Mouse (Mus musculus) urinary bladder, postnatal 14 days (tissue): ENCODE results near the gene Gse1.

Source experiments
- DNase-seq: peaks from one replicate; pipeline ENCODE4 v3.0.0; 2021; ENCODE audit warnings: low spot score

Gene Gse1

DNA sequence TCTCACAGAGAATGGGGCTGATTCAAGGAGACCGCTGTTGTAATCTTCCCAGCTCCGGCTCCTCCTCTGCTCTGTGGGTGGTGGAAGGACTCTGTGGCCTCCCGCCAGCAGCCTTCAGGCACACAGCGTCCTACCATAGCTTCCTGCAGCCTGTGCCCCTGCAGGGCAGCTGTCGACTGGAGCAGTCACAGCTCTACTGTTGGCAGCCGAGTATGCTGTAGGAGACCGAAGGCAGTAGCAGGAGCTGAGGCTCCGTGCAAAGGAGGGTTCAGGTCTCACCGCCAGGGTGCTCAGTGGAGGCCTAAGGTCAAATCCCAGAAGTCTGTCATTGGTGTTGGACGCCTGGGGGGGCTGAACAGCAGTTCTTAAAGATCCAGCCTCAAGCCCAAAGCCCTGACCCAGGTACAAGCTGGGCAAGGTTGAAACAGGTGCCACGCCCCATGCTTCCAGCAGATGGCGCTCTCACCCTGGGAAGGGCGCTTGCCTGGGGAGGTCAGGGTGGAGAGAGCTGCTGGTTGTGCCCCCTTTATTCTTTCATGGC lies 72.4 kb downstream of the Gse1 start:
- peak; percentile 79 for DNase-seq

DNA sequence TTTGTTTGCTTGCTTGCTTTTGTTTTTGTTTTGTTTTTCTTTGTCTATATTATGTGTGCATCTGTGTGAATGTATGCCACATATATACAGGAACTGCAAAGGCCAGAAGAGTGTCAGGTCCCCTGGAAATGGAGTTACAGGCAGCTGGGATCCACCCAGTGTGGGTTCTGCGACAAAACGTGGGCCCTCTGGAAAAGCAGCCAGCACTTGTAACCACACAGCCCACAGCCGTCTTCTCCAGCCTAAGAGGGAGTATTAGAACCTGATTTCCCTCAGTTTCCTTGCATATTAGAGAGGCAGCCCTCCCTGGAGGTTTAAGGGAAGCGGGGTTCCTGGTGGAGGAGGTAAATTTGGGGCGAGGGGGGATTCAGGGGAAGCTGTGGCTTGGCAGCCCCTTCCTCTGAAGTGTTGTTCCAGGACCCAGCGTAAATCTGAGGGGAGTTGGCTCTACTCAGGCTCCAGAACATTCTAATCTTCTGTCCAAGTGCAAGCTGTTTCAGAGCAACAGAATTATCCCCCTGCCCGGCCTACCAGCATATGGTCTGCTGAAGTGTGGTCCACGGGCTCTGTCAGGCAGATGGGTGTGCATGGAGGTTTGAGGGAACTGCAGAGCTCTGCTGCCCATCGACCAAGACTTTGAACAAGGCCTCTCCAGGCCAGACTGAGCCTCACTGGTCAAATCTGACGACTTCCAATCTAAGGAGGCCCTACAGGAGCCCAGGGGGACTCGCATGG lies 74.9 kb downstream of the Gse1 start:
- no peak for DNase-seq

DNA sequence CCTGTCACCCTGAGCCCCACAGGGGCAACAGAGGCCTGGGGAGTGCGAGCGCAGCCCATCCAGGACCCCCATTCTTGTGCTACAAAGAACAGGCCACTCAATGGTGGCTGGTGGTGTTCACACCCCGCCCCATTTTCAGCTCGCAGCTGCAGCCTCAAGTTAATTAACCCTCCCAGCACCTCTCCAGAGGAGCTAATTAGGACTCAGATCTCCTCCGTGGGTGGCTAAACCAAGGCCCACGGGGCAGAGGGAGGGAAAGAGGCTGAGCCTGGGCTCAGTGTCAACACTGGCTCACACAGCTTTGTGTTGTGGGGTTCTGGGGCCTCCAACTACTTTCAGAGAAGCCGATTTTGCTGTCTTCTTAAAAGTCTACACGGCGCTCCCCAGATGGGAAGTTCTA lies 75.8 kb downstream of the Gse1 start:
- no peak for DNase-seq

DNA sequence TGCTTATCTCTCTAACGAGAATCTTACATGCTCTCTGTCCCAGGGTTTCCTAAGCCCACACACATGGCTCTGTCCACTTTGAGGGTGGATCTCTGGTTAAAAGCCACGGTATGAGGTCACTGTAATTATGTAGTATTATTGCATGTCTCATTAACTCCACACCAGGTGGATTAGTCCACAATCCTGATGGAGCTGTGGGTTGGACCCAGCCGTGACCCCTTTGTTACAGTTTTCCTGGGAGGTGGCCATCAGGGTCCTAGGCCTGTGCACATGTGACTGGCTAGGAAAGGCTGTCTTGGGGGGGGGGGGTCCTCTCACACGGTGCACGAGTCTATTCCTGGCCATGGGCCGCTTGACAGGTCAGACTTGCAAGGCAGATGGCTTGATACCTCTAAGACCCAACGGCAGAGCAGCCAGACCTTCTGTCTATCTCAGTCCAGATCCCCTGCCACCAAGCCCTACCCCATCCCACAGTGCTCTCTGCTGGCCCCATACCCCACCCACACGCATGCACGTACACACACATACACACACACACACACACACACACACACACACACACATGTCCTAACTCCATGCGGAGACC lies 77.6 kb downstream of the Gse1 start:
- no peak for DNase-seq

DNA sequence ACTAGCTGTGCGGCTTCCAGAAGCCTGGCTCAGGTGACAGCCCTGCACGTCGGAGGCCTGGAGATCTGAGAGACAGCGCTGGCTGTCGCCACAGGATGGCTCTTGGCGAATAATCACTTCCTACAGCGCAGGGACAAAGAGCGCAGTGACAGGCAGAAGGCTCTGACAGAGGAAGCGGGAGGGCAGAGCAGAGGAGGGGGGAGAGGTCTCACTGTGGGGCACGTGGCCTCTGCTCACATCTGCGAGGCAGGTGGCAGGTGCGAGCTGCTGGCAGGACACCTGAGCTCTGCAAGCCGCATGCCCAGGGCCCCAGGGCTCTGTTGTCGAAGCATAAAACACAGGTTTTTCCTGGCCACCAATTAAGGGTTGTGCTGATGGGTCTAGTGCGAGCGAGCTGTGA lies 78.8 kb downstream of the Gse1 start:
- no peak for DNase-seq

DNA sequence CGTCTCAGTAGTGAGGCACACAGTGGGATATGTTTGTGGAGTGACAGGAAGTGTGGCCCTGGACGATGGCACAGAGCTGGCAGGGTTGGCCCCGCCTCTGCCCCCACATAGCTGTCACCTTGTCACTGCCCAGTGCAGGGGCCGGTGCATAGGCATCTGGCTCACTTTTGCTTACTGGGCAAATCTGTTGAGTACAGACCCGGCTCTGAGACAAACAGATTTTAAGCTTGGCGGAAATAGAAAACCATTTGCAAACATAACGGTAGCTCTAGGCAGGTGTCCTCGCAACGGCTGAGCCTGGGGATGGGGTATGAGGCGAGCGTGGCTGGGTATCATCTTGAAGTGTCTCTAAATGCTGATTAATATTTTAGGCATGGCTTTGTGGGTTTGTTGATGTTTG lies 79.3 kb downstream of the Gse1 start:
- DNase-seq, result no peak

DNA sequence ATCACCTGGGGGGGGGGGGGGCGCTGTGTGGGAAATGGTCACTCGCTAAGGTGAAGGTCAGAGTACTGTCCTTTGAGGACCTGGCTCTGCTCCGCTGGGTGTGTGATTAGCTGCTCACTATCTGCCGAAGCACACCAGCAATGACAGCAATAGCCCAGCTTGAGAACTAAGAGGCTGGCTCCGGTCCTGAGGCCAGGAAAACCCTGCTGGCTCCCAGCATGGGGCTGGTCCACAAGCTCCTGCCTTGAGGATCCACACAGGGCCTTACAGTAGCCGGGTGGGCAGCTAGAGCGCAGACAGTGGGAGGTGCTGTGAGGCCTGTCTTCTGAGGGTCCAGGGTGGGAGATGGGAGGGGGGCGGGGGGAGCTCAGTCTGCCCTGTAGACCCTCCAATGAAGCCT lies 79.9 kb downstream of the Gse1 start:
- DNase-seq, result no peak

DNA sequence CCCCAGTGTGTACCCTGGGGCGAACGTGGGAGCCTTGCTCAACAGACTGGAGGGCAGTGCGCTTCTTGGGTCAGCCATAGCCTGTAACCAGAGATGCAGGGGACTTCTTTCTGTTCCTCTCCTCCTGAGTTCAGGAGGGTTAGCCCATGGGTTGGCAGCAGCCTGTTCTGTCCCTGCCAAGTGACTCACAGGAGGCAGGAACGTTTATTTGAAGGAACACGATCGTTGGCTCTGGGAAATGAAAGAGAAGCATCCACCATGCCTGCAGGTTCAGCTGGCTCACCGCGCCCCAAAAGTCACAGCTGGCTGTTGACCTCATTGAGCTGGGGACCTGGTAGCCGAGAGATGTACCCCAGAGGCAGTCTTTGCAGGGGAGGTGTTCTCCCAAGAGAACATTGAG lies 80.3 kb downstream of the Gse1 start:
- peak; percentile 60 for DNase-seq

DNA sequence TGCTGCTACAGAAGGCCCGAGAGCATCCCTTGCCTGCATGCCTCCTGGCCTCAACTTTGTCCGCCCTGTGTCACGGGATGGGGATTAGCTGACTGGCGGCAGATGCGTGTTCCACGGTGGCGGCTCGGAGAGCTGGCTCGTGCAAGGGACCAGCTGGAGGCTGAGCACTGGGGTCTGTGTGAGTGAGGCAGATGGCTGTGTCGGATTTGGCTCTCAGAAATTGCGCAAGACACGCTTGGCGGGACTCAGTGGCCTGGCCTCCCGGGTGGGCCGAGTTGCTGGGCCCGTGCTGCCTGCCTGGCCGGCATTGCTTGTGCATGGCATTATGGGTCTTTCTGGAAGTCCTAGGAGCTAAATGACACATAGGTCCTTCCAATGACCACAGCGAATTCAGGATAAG lies 81.1 kb downstream of the Gse1 start:
- DNase-seq, result peak; percentile 72

DNA sequence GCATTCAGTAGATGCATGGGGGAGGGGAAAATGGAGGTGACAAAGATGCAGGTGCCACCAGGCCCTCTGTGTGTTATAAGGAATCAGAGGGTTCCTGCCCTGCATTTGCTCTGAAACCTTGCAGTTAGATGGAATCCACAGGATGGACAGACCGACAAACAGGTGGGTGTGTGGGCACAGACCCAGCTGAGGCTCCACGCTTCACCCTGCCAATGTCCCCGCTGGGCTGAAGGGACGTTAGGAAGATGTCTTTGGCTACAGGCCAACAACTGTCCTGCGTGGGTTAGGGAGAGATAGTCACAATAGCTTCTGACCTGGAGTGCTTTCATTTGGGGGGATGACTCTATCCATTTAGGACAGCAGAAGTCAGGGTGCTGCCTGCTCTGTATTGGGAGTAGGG lies 81.8 kb downstream of the Gse1 start:
- DNase-seq, result no peak

DNA sequence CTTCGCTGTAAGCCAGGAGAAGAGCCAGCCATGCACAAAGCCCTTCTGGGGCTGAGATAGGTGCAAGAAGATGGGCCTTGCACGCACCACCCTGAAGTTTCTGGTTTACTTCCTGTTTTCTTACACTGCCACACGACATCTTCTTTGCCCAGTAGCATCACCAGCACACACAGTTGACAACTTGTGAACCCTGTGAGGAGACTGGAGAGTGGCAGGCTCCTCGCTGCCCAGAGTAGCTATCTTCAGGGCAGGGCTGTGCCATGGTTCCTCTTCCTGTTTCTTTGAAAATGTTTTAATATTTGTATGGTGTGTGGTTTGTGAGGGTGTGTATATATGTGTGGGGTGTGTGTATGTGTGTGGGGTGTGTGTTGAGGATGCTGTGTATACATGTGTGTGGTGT lies 84.2 kb downstream of the Gse1 start:
- no peak for DNase-seq

DNA sequence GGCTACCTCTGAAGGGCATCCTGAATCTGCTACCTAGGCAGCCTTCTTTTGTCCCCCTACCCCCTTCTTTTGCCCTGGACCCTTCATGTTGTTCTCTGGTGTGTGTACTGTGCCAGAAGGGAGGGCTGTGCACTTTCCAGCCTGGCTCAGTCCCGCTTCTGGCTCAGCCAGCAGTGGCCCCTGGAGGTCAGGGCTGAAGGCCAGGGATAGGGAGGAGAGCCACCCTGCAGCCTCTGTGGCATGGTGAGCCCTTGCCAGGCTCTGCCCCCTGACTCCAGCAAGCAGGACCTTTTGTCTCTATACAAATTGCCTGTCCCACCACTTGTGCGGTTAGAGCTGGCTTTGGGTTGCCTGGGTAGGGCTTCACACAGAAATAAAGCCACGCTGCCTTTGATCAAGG lies 85.4 kb downstream of the Gse1 start:
- DNase-seq, result no peak

DNA sequence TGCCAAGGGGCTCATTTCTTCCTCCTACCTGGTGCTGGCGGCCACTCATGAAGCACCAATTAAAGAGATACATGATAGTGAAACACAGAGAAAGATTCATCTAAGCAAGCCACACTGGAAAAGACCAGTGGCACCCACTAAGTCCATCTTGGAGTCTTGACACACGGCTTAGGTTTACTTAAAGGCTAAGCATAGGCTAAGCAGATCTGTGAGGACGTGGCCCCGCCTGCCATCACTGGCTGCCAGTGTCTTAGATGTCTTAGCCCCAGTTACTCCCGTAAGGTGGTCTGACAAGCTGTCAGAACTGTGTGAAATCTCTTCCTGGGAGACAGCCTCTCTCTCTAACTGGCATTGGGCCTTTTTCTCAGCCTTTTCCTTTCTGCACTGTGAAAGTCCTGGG lies 86.7 kb downstream of the Gse1 start:
- DNase-seq, result no peak

DNA sequence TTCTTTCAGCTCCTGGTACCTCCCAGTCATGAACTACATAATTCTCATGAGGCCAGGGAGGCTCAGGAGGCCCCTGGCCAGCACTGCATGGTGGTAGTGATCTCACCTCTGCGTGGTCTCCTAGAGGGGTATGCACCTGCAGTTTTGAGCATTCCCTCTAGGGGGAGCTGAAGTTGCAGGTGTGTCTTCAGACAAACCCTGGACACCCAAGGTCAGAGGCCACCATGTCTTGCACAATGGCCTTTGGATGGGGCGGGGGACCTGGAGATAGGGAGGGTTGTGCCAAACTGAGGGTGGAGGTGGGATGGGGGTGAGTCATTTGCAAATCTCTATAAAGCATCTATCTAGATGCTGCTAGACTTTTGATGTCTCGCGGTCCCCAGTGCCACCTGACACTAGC lies 87.4 kb downstream of the Gse1 start:
- DNase-seq, result peak; percentile 38

DNA sequence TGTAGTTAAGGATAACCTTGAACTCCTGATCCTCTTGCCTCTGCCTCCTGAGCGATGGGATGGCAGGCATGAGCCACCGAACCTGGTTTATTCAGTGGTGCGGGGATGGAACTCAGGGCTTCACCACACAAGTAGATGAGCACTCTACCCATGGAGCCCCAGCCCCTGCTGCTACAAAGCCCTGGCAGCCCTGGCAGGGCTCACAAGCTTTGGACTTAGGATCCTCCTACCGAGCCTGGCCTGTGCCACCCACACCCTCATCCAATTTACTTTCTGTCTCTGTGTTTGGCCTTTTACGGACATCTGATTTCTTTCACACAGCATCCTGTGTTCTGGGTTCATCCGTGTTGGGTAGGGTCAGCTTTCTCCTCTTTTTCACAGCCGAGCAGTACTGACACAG lies 88.5 kb downstream of the Gse1 start:
- DNase-seq, result no peak

DNA sequence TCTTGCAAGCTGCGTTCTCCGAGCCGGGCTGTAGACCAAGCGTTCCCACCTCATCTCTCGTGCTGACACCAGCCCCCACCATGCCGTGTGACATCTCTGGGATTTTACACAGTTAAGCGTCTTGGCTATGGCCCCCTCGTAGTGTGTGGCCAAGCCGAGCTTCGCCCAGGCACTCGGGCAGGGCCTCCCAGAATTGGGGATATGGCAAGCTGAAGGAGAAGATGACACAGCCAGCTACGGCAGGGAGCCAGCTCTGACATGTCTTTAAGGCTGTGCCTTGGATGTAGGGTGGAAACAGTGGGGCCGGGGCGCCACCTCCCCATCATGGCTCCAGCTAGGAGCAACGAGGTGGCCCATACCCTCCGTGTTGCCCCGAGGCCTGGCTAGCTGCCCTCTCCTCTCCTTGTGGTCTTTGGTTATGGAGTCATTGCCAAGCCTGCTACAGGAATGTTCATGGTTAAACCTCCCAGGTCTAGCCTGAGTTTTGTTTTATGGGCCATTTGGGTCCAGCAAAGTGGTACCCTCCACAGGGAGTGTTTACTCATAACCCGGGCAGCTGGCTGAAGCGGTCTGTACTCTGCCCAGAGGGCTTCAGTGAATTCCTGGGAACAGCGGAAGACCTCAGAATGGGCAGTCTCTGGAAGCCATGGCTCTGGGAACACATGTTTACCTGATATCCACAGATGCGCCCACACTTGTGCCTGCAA lies 89.0 kb downstream of the Gse1 start:
- DNase-seq, result no peak

DNA sequence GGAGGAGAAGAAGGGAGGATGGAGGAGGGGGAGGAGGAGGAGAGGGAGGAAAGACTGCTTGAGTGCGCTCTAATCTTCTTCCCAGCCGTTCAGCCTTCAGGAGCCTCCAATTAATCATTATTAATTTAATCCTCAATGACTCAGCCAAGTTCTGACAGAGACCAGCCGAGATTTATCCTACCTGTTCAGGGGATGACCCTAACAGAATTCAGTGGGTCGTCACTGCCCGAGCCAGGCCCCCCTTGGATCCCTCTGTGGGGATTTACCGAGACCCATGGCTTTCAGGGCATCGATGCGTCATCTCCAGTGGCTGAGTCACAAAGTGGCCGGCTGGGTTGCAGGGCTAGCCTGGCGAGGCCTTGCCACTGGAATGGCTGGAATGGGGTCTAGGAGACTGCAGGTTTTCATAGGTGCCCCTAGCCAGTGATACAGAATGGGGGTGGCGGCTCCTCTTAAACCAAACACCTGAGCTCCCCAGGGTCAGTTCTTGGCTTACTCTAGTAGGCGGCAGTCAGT lies 90.3 kb downstream of the Gse1 start:
- DNase-seq, result no peak

DNA sequence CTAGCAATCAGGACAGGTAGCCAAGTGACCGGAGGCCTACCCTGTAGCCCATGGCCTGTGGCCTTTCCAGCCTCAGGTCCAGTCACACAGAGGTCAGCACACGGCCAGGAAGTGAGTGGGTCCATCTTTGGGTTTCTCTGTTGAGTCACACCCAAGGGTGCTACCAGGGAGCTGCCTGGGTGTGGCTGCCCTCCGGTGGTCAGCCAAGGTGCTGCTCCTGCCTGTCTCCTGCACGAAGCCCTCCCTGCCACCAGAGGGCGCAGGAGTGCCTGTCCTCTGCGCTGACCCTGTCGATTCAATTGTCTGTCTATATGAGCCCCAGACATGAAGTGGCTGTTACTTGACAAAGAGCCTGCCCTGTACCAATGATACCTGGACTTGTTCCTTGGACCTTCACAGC lies 91.2 kb downstream of the Gse1 start:
- DNase-seq, result peak; percentile 81

DNA sequence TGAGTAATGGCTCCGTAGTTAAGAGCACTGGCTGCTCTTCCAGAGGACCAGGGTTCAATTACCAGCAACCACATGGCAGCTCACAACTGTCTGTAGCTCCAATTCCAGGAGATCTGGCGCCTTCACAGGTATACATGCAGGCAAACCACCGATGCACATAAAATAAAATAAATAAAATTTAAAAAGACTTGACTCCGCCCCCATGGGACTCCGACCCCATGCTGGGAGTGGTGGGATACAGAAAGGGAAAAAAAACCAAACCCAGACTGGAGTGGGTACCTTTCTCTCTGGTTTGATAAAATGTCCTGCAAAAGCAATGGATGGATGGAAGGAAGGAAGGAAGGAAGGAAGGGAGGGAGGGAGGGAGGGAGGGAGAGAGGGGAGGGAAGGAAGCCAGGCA lies 91.9 kb downstream of the Gse1 start:
- no peak for DNase-seq

DNA sequence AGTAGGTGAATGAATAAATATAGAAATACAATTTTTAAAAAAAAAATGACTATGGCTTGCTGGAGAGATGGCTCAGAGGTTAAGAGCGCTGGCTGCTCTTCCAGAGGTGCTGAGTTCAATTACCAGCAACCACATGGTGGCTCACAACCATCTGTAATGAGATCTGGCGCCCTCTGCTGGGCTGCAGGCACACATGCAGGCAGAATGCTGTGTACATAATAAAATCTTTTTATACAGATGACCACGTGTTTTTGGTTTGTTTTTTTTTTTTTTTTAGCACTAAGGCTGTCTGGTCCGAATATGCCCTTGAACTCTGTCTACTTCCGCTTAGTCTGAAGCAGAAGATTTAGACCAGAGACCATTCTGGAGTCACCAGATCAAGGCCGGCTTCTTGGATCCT lies 93.5 kb downstream of the Gse1 start:
- no peak for DNase-seq

DNA sequence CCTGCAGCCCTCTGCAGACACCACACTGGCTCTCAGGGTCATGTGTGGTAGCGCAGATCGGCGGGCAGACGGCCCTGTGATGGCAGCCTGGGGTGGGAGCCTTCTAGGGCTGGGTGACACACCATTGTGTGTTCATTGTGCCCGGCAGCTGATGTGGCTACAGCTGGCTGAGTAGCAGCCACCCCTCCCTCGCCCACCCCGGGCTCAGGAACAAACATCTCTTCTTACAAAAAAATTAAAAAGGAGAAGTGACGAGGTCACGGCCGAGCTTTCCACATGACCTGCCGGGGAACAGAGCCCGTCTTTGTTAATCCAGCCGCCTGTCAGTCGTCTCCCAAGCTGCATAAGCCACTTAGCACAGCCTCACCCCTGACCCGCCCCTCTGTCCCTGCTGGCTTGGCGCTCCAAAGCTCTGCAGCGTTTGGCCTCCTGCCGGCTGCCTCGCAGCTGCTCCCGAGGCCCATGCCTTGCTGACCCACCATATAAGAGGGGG lies 94.7 kb downstream of the Gse1 start:
- DNase-seq, result peak; percentile 41

DNA sequence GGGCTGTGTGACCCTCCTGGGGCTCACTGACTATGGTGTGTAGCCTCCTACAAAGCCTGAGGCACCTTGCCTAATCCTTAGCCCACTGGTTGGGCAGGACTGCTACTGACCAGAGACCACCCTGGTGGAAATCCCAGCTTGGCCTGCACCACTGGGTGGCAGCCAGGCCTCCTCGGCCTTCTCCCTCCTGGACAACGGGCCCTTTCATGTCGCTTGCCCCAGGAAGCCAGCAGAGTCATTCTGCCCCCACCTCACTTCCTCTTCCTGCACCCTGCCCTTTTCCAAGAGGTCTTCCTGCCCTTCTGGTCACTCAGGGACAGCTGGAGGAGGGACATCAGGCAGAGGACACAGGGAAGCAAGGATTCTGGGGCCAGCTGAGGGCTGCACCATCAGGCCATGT lies 96.3 kb downstream of the Gse1 start:
- DNase-seq, result no peak

DNA sequence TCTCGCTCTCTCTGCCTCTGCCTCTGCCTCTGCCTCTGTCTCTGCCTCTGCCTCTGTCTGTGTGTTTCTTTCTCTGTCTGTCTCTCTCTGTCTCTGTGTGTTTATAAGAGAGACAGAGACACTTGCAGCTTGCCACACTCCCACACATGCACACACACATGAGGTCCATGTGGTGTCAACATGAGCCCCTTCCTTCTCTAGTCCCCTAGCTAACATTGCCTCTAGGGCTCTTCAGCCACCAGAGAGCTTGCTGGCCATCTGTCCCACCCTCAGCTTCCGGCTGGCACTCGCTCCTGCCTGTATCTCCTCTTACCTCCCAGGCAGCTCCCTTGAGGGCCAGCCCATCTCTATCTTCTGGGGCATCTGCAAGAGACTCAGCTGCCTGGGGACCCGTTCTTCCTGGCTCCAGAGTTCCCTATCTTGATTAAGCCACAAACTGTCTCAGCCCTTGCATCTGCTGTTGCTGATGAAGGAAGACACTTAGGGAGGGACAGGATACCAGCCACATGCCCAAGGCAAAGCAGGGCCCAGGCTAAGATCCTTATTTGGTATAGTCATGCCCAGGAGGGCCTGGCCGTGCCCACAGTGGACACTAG lies 97.0 kb downstream of the Gse1 start:
- DNase-seq, result no peak
